Mouse (Mus musculus) G1E-ER4 (cell line): Measurements from ENCODE around the gene Atp5e. TPM values are rescaled to one million over a fixed set of nuclear protein-coding genes. Genes with fewer than 3 reads are reported as not detected.

Experiments used
- GATA1 ChIP-seq: IDR thresholded peaks from one replicate; pipeline ENCODE4 v1.8.0; 2012; ENCODE audit warnings: low read length, inconsistent platforms
- polyA plus RNA-seq: library from polyadenylated mRNA; stranded (reverse); fragments of >175 nt; gene quantifications from 2 replicates; pipeline ENCODE4 v1.2.3, GENCODE M21; 2012

The Atp5e gene
- polyA plus RNA-seq: 1.6 and 2.3 TPM in 2 replicates

DNA sequence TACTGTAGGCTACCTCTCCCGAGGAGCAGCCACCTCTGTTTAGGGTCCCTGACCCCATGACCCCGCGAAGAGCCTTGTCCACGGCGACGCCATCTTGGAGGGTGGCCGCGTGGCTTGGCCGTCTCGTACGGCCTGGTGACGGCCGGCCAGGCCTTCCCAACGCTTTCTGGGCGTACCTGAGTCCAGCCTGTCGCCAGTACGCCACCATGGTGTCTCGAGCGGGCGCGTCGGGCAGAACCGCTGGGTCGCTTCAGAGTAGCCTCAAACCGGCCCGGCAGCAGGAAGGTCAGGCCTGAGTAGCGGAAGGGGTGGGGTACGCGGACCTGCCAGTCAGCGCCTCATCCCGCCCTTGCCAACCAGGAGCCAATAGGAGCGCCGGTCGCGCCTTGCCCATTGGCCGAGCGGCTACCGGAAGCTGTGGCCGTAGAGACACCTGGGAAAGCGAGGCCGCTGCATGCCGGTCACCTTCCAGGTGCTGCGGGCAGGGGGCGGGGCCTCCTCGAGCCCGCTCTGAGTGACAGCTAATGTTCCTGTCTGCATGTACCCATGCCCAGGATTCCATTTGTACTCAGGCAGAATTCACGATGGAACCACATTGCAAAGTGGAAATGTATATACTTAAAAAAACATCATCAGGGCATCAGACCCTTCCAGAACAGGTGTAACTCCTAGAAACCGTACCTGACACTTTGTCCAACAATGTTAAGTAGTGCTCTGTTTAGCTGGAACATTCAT, at the start of gene Atp5e:
TSS of gene Atp5e (minus strand) at position 317 of the 735 bp plus-strand sequence.
- no peak for TF ChIP-seq GATA1

GRCm38 (mm10) chr2:174509825-174510224, 45.9 kb upstream of the Atp5e start:
- TF ChIP-seq GATA1: no peak

- no peak for TF ChIP-seq GATA1
Measured at GRCm38 (mm10) chr2:174507998-174508397, 44.1 kb upstream of the Atp5e start.

- TF ChIP-seq GATA1: no peak
Measured at GRCm38 (mm10) chr2:174502831-174503460, 39.0 kb upstream of the Atp5e start.

DNA sequence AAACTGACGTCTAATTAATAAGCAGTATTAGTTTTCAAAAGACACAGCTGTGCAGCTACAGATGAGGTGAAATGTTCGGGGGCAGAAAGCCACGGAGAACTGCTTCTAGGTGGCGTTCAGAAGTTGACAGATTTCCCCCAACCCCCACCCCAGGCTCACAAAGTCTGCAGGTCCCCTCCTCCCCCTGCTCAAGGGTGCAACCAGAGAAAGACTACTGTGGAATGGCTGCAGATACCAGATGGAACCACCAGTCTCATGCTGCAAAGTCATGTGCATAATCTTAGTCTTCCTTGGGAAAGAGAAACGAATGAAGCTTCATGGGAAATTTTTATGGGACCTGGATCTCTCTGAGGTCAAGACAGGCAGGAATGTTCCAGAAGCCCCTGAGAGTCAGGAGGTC, 38.4 kb upstream of the Atp5e start:
- TF ChIP-seq GATA1: no peak

GRCm38 (mm10) chr2:174501517-174501916, 37.6 kb upstream of the Atp5e start:
- no peak for TF ChIP-seq GATA1

- no peak for TF ChIP-seq GATA1
Measured at GRCm38 (mm10) chr2:174500814-174501503, 37.1 kb upstream of the Atp5e start.

- TF ChIP-seq GATA1: no peak
Measured at GRCm38 (mm10) chr2:174492858-174493257, 29.0 kb upstream of the Atp5e start.

GRCm38 (mm10) chr2:174487005-174487404, 23.1 kb upstream of the Atp5e start:
- no peak for TF ChIP-seq GATA1

DNA sequence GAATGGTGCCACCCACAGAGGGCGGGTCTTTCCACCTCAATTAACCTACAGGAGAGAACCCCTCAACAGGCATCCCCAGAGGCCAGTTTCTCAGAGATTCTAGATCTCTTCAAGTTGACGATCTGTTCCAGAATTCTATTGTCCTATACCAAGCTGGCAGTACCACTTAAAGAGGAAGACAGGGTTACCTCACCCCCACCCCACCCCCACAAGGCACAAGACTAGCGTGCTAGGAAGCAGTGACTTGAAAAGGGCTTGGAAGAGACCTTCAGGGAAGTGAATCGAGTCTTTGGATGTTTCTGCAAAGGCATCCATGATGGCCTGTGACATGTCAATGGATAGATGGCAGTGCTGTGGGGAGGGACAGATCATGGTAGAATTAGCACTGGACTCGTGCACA, 14.8 kb upstream of the Atp5e start:
- no peak for TF ChIP-seq GATA1

DNA sequence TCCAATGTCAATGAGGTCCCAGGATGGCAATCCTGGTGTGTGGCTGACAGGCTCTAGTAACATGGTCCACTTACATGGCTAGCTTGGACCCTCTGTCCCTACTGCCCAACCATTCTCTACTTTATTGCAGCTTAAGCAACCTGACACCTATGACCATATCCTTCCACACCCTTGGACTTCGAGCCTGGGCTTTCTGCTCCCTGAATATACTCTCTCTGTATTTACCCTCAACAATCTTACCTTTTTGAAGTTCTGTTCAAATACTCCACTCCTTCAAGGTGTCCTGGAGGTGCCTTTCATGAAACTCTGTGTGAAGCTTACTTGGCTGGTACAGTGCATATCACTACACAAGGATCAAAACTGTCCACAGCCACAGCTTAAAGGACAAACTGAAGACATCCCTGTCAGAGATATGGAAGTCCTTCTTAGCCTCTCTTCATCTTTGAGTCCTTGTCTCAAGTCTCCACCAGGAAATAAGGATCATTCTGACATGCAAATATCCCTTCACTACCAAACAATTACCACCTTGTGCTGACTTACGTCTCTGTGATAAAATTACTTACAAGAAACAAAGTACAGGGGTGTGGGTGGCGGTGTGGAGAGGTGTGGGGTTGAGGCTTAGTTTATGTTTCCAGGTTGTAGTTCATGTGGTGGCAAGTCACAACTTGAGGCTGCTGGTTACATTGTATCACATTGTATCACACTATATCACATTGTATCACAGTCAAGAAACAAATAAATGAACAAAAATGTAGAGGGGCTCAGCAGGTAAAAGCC, 13.8 kb upstream of the Atp5e start:
- no peak for TF ChIP-seq GATA1

GRCm38 (mm10) chr2:174473550-174473927, 9.6 kb upstream of the Atp5e start:
- no peak for TF ChIP-seq GATA1

DNA sequence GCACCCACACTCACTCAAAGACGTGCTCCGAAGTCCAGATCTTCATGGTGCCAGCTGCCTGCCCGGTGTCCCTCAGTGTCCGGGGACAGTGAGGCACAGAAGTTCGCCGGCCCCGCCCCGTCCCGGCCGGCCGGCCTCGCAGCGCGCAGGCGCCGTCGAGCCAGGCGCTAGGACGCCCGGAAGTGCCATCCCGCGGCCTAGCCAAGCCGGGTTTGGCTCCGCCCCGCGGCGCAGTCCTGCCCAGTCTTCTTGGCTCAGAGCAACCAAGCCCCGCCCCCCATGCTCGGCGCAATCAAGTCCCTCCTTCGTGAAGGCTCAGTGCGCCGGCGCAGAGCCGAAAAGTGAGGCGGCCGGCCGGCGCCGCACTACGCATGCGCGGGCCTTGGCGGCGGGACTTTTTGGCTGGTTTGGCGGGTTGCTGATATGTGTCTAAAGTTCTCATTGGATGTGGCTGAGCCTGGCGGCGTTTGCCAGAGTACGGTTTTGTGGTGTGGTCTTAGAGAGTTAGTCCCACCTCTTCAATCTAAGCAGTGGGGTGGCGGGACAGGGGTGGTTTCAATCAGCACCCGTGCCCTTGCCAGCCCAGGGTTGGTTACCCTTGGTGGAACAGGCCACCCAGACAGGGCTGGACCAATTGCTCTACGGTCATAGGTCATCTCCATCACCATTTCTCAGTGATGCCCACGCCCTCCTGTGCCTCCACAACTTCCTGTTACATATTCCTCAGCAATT, 9.1 kb upstream of the Atp5e start, which contains the start of gene Prelid3b:
TSS of gene Prelid3b (minus strand) at position 264 of the 732 bp plus-strand sequence.
- no peak for TF ChIP-seq GATA1

- TF ChIP-seq GATA1: no peak
Measured at GRCm38 (mm10) chr2:174472407-174472806, 8.5 kb upstream of the Atp5e start.
